Mouse (Mus musculus) olfactory bulb, adult 2 months (tissue): ENCODE measurements around the gene Adprhl1. TPM values are rescaled to one million over a fixed set of nuclear protein-coding genes. Genes with fewer than 3 reads are reported as not detected.

Experiments used
- H3K27ac ChIP-seq: fragments of 200-500 bp; 2 replicates; pipeline ENCODE4 v1.5.1; 2012; ENCODE audit warnings: low read depth, low read length; ENCODE audit not compliant: insufficient read depth
- H3K4me1 ChIP-seq: fragments of 200-500 bp; 2 replicates; pipeline ENCODE4 v1.6.1; 2012; ENCODE audit warnings: low read length; ENCODE audit not compliant: control insufficient read depth, insufficient read depth
- H3K4me3 ChIP-seq: fragments of 200-500 bp; 2 replicates; pipeline ENCODE4 v1.5.1; 2012; ENCODE audit warnings: mild to moderate bottlenecking, low read depth, low read length, moderate library complexity; ENCODE audit not compliant: insufficient read depth
- CTCF ChIP-seq: fragments of 200-500 bp; IDR thresholded peaks from 2 replicates; pipeline ENCODE4 v1.5.1; 2012; ENCODE audit warnings: low read depth, mild to moderate bottlenecking, low read length, moderate library complexity; ENCODE audit not compliant: insufficient read depth
- POLR2A ChIP-seq: fragments of 200-500 bp; IDR thresholded peaks from 2 replicates; pipeline ENCODE4 v1.6.1; 2012; ENCODE audit warnings: mild to moderate bottlenecking, low read depth, low read length, moderate library complexity; ENCODE audit not compliant: insufficient read depth
- WGBS: fragments of 180-500 bp; shearing (Covaris S2); methylation state at CpG from one replicate; pipeline ENCODE4 v1.1.7; 2018; 5-methylcytosine and 5-hydroxymethylcytosine counted together
- polyA plus RNA-seq: library from polyadenylated mRNA; stranded (reverse); fragments of >200 nt; gene quantifications from 2 replicates; pipeline ENCODE4 v1.2.4, GENCODE M21; 2012; ENCODE audit warnings: low replicate concordance; ENCODE audit not compliant: missing spikeins, insufficient read depth, insufficient read length

Gene Adprhl1
- polyA plus RNA-seq, 1 experiment, result not detected

GRCm38 (mm10) chr8:13218441-13218840 lies 35.5 kb downstream of the Adprhl1 start:
- Histone ChIP-seq H3K4me3 (no peak overlapping the region), H3K4me1 (peaks cover 4% of the 10 kb centered on the region), H3K27ac (no peak overlapping the region)
- 90% methylated on average over 4 of the region's 4 CpGs for WGBS
- TF ChIP-seq CTCF, result no peak
- no peak for TF ChIP-seq POLR2A

GRCm38 (mm10) chr8:13217986-13218385 lies 36.0 kb downstream of the Adprhl1 start:
- no peak overlapping the region for H3K27ac ChIP-seq
- H3K4me3 ChIP-seq, result no peak overlapping the region
- H3K4me1 ChIP-seq, result peaks cover 8% of the 10 kb centered on the region
- TF ChIP-seq POLR2A (no peak), CTCF (no peak)

- Histone ChIP-seq H3K4me1 (peaks cover 13% of the 10 kb centered on the region), H3K27ac (no peak overlapping the region), H3K4me3 (no peak overlapping the region)
- 70% methylated on average over 5 of the region's 5 CpGs for WGBS
- TF ChIP-seq CTCF, result no peak
- TF ChIP-seq POLR2A, result no peak
Measured at GRCm38 (mm10) chr8:13217093-13217492, 36.9 kb downstream of the Adprhl1 start.

GRCm38 (mm10) chr8:13216386-13216785 lies 37.6 kb downstream of the Adprhl1 start:
- no peak overlapping the region for H3K27ac ChIP-seq
- TF ChIP-seq POLR2A (no peak), CTCF (no peak)
- WGBS, result 86% methylated on average over 8 of the region's 8 CpGs

GRCm38 (mm10) chr8:13213479-13214268 lies 40.3 kb downstream of the Adprhl1 start:
- 25% methylated on average over 10 of the region's 10 CpGs for WGBS
- TF ChIP-seq CTCF (peak; percentile 66), POLR2A (no peak)
- H3K4me3 ChIP-seq, result no peak overlapping the region
- no peak overlapping the region for H3K27ac ChIP-seq
- peaks cover 19% of the 10 kb centered on the region for H3K4me1 ChIP-seq

More at GRCm38 (mm10) chr8:13216386-13216785, 37.6 kb downstream of the Adprhl1 start:
- Histone ChIP-seq H3K4me3 (no peak overlapping the region), H3K4me1 (peaks cover 13% of the 10 kb centered on the region)

GRCm38 (mm10) chr8:13209770-13210169 lies 44.2 kb downstream of the Adprhl1 start:
- TF ChIP-seq CTCF (no peak), POLR2A (no peak)
- WGBS, result 59% methylated on average over 1 of the region's 1 CpGs
- Histone ChIP-seq H3K4me3 (no peak overlapping the region), H3K4me1 (peaks cover 19% of the 10 kb centered on the region), H3K27ac (peak overlapping the region; percentile 48; the same call in 1 of the 2 replicates)

GRCm38 (mm10) chr8:13208627-13209355 lies 45.2 kb downstream of the Adprhl1 start:
- no peak for TF ChIP-seq POLR2A
- no peak for TF ChIP-seq CTCF
- WGBS, result 45% methylated on average over 6 of the region's 6 CpGs
- Histone ChIP-seq H3K4me3 (no peak overlapping the region), H3K4me1 (peaks cover 18% of the 10 kb centered on the region), H3K27ac (no peak overlapping the region)

- TF ChIP-seq CTCF, result no peak
- TF ChIP-seq POLR2A, result no peak
- 57% methylated on average over 5 of the region's 5 CpGs for WGBS
- H3K27ac ChIP-seq, result no peak overlapping the region
- peaks cover 6% of the 10 kb centered on the region for H3K4me1 ChIP-seq
- no peak overlapping the region for H3K4me3 ChIP-seq
Measured at GRCm38 (mm10) chr8:13206290-13206689, 47.7 kb downstream of the Adprhl1 start.

GRCm38 (mm10) chr8:13205311-13205710 lies 48.7 kb downstream of the Adprhl1 start:
- WGBS, result 88% methylated on average over 5 of the region's 5 CpGs

More at GRCm38 (mm10) chr8:13205311-13205710, 48.7 kb downstream of the Adprhl1 start:
- Histone ChIP-seq H3K4me3 (no peak overlapping the region), H3K27ac (no peak overlapping the region), H3K4me1 (peaks cover 11% of the 10 kb centered on the region)
- TF ChIP-seq CTCF (no peak), POLR2A (no peak)
